Mouse (Mus musculus) liver, embryonic 14.5 days (tissue): ENCODE data around the gene Anxa6.

ENCODE experiments used
- CTCF ChIP-seq: IDR thresholded peaks from 2 replicates; pipeline ENCODE4 v1.5.1; 2016; ENCODE audit warnings: antibody characterized with exemption, low read depth, control low read depth
- EP300 ChIP-seq: IDR thresholded peaks from 2 replicates; pipeline ENCODE4 v1.6.1; 2016; ENCODE audit warnings: antibody characterized with exemption, low read depth

GRCm38 (mm10) chr11:54989920-54990319 is 43.3 kb downstream of the Anxa6 start:
- TF ChIP-seq CTCF (no peak), EP300 (no peak)
